Mouse (Mus musculus): ENCODE measurements around the gene Actg1.

DNA sequence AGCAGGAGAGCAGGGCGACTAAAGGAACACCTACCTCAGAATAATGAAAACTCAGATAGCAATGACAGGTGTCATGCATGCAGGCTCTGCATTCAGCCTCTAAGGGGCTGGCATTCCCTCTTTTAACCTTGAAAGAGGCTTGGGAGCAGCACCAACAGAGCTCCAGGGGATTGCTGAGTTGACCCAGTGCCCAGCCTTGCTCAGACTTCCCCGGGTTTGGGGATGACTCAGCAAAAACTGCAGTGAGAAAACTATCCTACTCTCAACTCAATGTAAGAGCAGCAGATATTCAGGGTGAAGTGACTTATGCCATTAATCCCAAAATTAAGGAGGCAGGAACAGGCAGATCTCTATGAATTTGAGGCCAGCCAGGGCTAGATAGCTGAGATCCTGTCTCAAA lies 38.8 kb upstream of the Actg1 start:
- no peak for TF ChIP-seq CTCF (conservative IDR thresholded peaks at IDR 0.05; ENCODE audit: low read length)
- TF ChIP-seq POU5F1 (IDR thresholded peaks at IDR 0.05; ENCODE audit: borderline replicate concordance, low read length), result no peak
- no peak for TF ChIP-seq NANOG (IDR thresholded peaks at IDR 0.05; ENCODE audit: borderline replicate concordance, low read length)
